8 mouse cellular contexts compared by ENCODE assay signal in genomic region chr5:141241645-141242284, GRCm38 (mm10). TPM values are rescaled to one million over a fixed set of nuclear protein-coding genes. Genes with fewer than 3 reads are reported as not detected.
DNase-seq lines count a peak whose midpoint lies in the region; ATAC-seq and TF ChIP-seq lines count a peak whose summit lies in the region.

No protein-coding gene starts in this region.

- no peak for TF ChIP-seq CTCF in cortical plate, adult 2 months (IDR thresholded peaks at IDR 0.05; ENCODE audit: extremely low read depth, insufficient read depth, low read length)
- no peak for TF ChIP-seq CTCF in hindbrain, postnatal 0 days (IDR thresholded peaks at IDR 0.05; ENCODE audit: low read depth)

- H3K4me2 ChIP-seq in kidney, embryonic 14.5 days (replicated peaks; ENCODE audit: low read depth, low read length), result peak overlapping the region; percentile 95
- peak overlapping the region; percentile 92 for H3K4me2 ChIP-seq in hindbrain, postnatal 0 days (ENCODE audit: low read depth, low read length)
- peak overlapping the region; percentile 24 for H3K4me2 ChIP-seq in myocyte (ENCODE audit: low read depth)

- ATAC-seq in kidney, embryonic 14.5 days (ENCODE audit: low FRiP score, low TSS enrichment), result peak; percentile 13; the same call in 1 of the 2 replicates
- no peak; the same call in 1 of the 2 replicates for ATAC-seq in hindbrain, postnatal 0 days
- no peak for ATAC-seq in erythroid progenitor cell, adult 5-6 weeks (replicated peaks; ENCODE audit: low FRiP score, poor library complexity, severe bottlenecking)

- peak overlapping the region; percentile 67 for H3K4me3 ChIP-seq in kidney, embryonic 14.5 days (ENCODE audit: low read length)
- peak overlapping the region; percentile 15 for H3K4me3 ChIP-seq in cortical plate, adult 2 months (ENCODE audit: insufficient read depth, low read length)
- H3K4me3 ChIP-seq in hindbrain, postnatal 0 days (ENCODE audit: low read length), result peak overlapping the region; percentile 70
- H3K4me3 ChIP-seq in myocyte, result no peak overlapping the region

- peak overlapping the region; percentile 79 for H3K9ac ChIP-seq in kidney, embryonic 14.5 days (ENCODE audit: low read depth, low read length)
- peak overlapping the region; percentile 69 for H3K9ac ChIP-seq in hindbrain, postnatal 0 days (replicated peaks; ENCODE audit: low read length)

- WGBS in kidney, embryonic 14.5 days, result 1% methylated on average over 50 of the region's 82 CpGs
- under 1% methylated on average over 67 of the region's 82 CpGs for WGBS in hindbrain, postnatal 0 days

- H3K9me3 ChIP-seq in kidney, embryonic 14.5 days (ENCODE audit: control insufficient read depth, low read length), result no peaks in the 10 kb centered on the region
- H3K9me3 ChIP-seq in hindbrain, postnatal 0 days (ENCODE audit: low read length), result no peaks in the 10 kb centered on the region

- peaks cover 18% of the 10 kb centered on the region; the same call in 1 of the 2 replicates for H3K27me3 ChIP-seq in kidney, embryonic 14.5 days (ENCODE audit: control insufficient read depth, insufficient read depth, low read length)
- H3K27me3 ChIP-seq in hindbrain, postnatal 0 days (ENCODE audit: insufficient read depth, low read length), result peaks cover 13% of the 10 kb centered on the region; the same call in 1 of the 2 replicates
- no peaks in the 10 kb centered on the region for H3K27me3 ChIP-seq in myocyte (ENCODE audit: control insufficient read depth, insufficient read depth, insufficient read length)

- H3K36me3 ChIP-seq in kidney, embryonic 14.5 days (ENCODE audit: control insufficient read depth, insufficient read depth, low read length), result no peaks in the 10 kb centered on the region
- no peaks in the 10 kb centered on the region for H3K36me3 ChIP-seq in hindbrain, postnatal 0 days (ENCODE audit: insufficient read depth, low read length)
- H3K36me3 ChIP-seq in myocyte (ENCODE audit: control insufficient read depth, insufficient read depth), result no peaks in the 10 kb centered on the region

- no peak overlapping the region for H3K27ac ChIP-seq in kidney, embryonic 14.5 days (ENCODE audit: low read depth, low read length)
- H3K27ac ChIP-seq in cortical plate, adult 2 months (ENCODE audit: insufficient read depth, low read length), result no peak overlapping the region
- peak overlapping the region; percentile 36; the same call in 1 of the 2 replicates for H3K27ac ChIP-seq in hindbrain, postnatal 0 days

- no peak for TF ChIP-seq POLR2A in cortical plate, adult 2 months (IDR thresholded peaks at IDR 0.05; ENCODE audit: extremely low read depth, insufficient read depth, low read length)
- TF ChIP-seq POLR2A in myocyte (IDR thresholded peaks at IDR 0.05; ENCODE audit: insufficient read length, low read depth), result no peak

- H3K79me2 ChIP-seq in myocyte (ENCODE audit: control insufficient read depth, insufficient read depth), result no peaks in the 10 kb centered on the region

- no peak for DNase-seq in kidney, postnatal 4 days
- DNase-seq in ZHBTc4 (ENCODE audit: low read depth, low spot score) (peak; percentile 4), adipocyte (ENCODE audit: low spot score) (no peak)
- no peak for DNase-seq in hindbrain, postnatal 0 days (ENCODE audit: low spot score)

- H3ac ChIP-seq in myocyte (ENCODE audit: control insufficient read depth, insufficient read length), result peak overlapping the region; percentile 56

- H3K4me1 ChIP-seq in kidney, embryonic 14.5 days (ENCODE audit: control insufficient read depth, insufficient read depth, low read length), result peaks cover 25% of the 10 kb centered on the region
- H3K4me1 ChIP-seq in cortical plate, adult 2 months (ENCODE audit: control insufficient read depth, insufficient read depth, low read length), result no peaks in the 10 kb centered on the region
- peaks cover 19% of the 10 kb centered on the region for H3K4me1 ChIP-seq in hindbrain, postnatal 0 days (ENCODE audit: insufficient read depth, low read length)

TF ChIP-seq in myocyte, 11 proteins besides CTCF, POLR2A, EP300 and RAD21:
- no peak for TF ChIP-seq POLR2AphosphoS2 (IDR thresholded peaks at IDR 0.05; ENCODE audit: insufficient read length, low read depth)
- no peak for TF ChIP-seq MYOG (IDR thresholded peaks at IDR 0.05; ENCODE audit: control insufficient read depth in 1 of 3, insufficient read depth in 1 of 3, insufficient read length in 2 of 3, low read depth in 2 of 3)
- TF ChIP-seq TCF3 (IDR thresholded peaks at IDR 0.05; ENCODE audit: insufficient read length, low read depth), result no peak
- no peak for TF ChIP-seq MYOD1 (IDR thresholded peaks at IDR 0.05; ENCODE audit: control insufficient read depth in 1 of 3, insufficient read length in 2 of 3, low read depth in 2 of 3)
- no peak for TF ChIP-seq REST (IDR thresholded peaks at IDR 0.05; ENCODE audit: insufficient read depth, insufficient read length)
- TF ChIP-seq E2F4 (IDR thresholded peaks at IDR 0.05; ENCODE audit: insufficient read depth), result no peak

RNA-seq across cellular contexts. Expression of gene Sdk1, which starts 0.5 kb away (rescaled TPM):
- 2.0 and 2.6 TPM in 2 replicates for polyA plus RNA-seq in kidney, embryonic 14.5 days (2014; fragmentation: Nextera tagmentation; extraction: Ambion mirVana)
- 2.5 and 3.3 TPM in 2 replicates for polyA plus RNA-seq in cortical plate, adult 2 months (2012; rRNA removed)
- 14.2 and 58.4 TPM in 2 replicates for total RNA-seq in hindbrain, postnatal 0 days (2014; rRNA removed)
- 1.9 and 2.2 TPM in 2 replicates for polyA plus RNA-seq in hindbrain, postnatal 0 days (2015; fragmentation: Nextera tagmentation; extraction: Ambion mirVana)
- polyA plus RNA-seq in myocyte (2012; fragmentation: generic; extraction: Trizol), result 1.6 TPM
- total RNA-seq in erythroid progenitor cell, adult 5-6 weeks (2015; ENCODE audit: low replicate concordance), result not detected in 2 replicates
- not detected in 2 replicates for total RNA-seq in erythroid progenitor cell, adult 5-6 weeks (2017; ENCODE audit: low replicate concordance)

Comparison
In these comparisons a context has a peak if more than half of its experiments do, and no peak if none do; other contexts are left out.
1. H3K4me2 ChIP-seq: peak in every context shown above with its lines; median percentile 95 in kidney, embryonic 14.5 days; 92 in hindbrain, postnatal 0 days; 24 in myocyte.